In genomic region chr11:115603476-115604303, GRCm38 (mm10) we compare ENCODE assay signal across 7 mouse cellular contexts. TPM values are rescaled to one million over a fixed set of nuclear protein-coding genes. Genes with fewer than 3 reads are reported as not detected.
DNase-seq lines count a peak whose midpoint lies in the region; ATAC-seq lines count a peak whose summit lies in the region.

Mrps7 (plus strand) TSS chr11:115603925.
Gga3 (minus strand) TSS chr11:115604051.

- H3K27me3 ChIP-seq in intestine, embryonic 15.5 days (replicated peaks), result no peaks in the 10 kb centered on the region
- H3K27me3 ChIP-seq in midbrain, embryonic 10.5 days (ENCODE audit: low read depth, poor library complexity, severe bottlenecking), result no peaks in the 10 kb centered on the region

- peak within 1 kb of the TSS; percentile 88 for H3K27ac ChIP-seq in intestine, embryonic 15.5 days
- H3K27ac ChIP-seq in midbrain, embryonic 10.5 days (replicated peaks), result peak within 1 kb of the TSS; percentile 97

- H3K9me3 ChIP-seq in intestine, embryonic 15.5 days, result no peaks in the 10 kb centered on the region
- H3K9me3 ChIP-seq in midbrain, embryonic 10.5 days (replicated peaks), result no peaks in the 10 kb centered on the region

- under 1% methylated on average over 87 of the region's 93 CpGs for WGBS in intestine, embryonic 15.5 days
- under 1% methylated on average over 92 of the region's 93 CpGs for WGBS in midbrain, embryonic 10.5 days

- peak; percentile 98 for ATAC-seq in intestine, embryonic 15.5 days

- H3K4me3 ChIP-seq in intestine, embryonic 15.5 days (replicated peaks), result peak within 1 kb of the TSS; percentile 94
- H3K4me3 ChIP-seq in midbrain, embryonic 10.5 days, result peak within 1 kb of the TSS; percentile 100

- DNase-seq in adrenal gland, adult 18-20 months (ENCODE audit: low spot score in 2 of 2), result peak; percentile 95 to 96
- DNase-seq in embryo, embryonic 11 days, result peak; percentile 95
- peak; percentile 90 to 91 for DNase-seq in gastrocnemius, postnatal 36 days
- peak; percentile 88 to 93 for DNase-seq in left cerebral cortex, postnatal 25 days (ENCODE audit: low spot score in 2 of 2)
- DNase-seq in midbrain, embryonic 10.5 days (ENCODE audit: low spot score), result peak; percentile 89
- DNase-seq in right cerebral cortex, postnatal 4 days, result peak; percentile 88

- peak within 1 kb of the TSS; percentile 80 for H3K4me2 ChIP-seq in intestine, embryonic 15.5 days (replicated peaks)

- intact Hi-C loops in gastrocnemius, postnatal 36 days (cut with DNase I), result loop anchor here (5.0 kb wide), 1 partner anchor 36 kb away; no protein-coding TSS in a partner anchor
- intact Hi-C loops in left cerebral cortex, postnatal 25 days (cut with DNase I), result no loop called here

- H3K9ac ChIP-seq in intestine, embryonic 15.5 days, result peak within 1 kb of the TSS; percentile 91

- peaks cover 25% of the 10 kb centered on the region for H3K36me3 ChIP-seq in intestine, embryonic 15.5 days
- peaks cover 71% of the 10 kb centered on the region for H3K36me3 ChIP-seq in midbrain, embryonic 10.5 days

- peaks cover 15% of the 10 kb centered on the region for H3K4me1 ChIP-seq in intestine, embryonic 15.5 days (replicated peaks)
- peaks cover 33% of the 10 kb centered on the region for H3K4me1 ChIP-seq in midbrain, embryonic 10.5 days

RNA-seq across cellular contexts. Expression of gene Mrps7, which starts in this region (rescaled TPM):
- total RNA-seq in adrenal gland, adult 18-20 months (2021), result 100 to 1,000 TPM; 105 to 107 TPM
- total RNA-seq in gastrocnemius, postnatal 36 days (2021), result 10 to 100 TPM; 66.8 to 72.4 TPM
- 89.5 and 98.3 TPM in 2 replicates for polyA plus RNA-seq in intestine, embryonic 15.5 days (2015; fragmentation: Nextera tagmentation; extraction: Ambion mirVana)
- total RNA-seq in left cerebral cortex, postnatal 25 days (2021), result 10 to 100 TPM; 52.2 to 56.2 TPM
- 106 and 107 TPM in 2 replicates for polyA plus RNA-seq in midbrain, embryonic 10.5 days (2016; fragmentation: Nextera tagmentation; extraction: Ambion mirVana)

RNA-seq across cellular contexts. Expression of gene Gga3, which starts in this region (rescaled TPM):
- total RNA-seq in adrenal gland, adult 18-20 months (2021), result 10 to 100 TPM; 25.6 to 27.0 TPM
- total RNA-seq in gastrocnemius, postnatal 36 days (2021), result 10 to 100 TPM; 12.5 to 13.0 TPM
- 18.3 and 18.6 TPM in 2 replicates for polyA plus RNA-seq in intestine, embryonic 15.5 days (2015; fragmentation: Nextera tagmentation; extraction: Ambion mirVana)
- 10 to 100 TPM; 76.5 to 88.6 TPM for total RNA-seq in left cerebral cortex, postnatal 25 days (2021)
- 34.1 and 35.4 TPM in 2 replicates for polyA plus RNA-seq in midbrain, embryonic 10.5 days (2016; fragmentation: Nextera tagmentation; extraction: Ambion mirVana)

Comparison
In these comparisons a context has a peak if more than half of its experiments do, and no peak if none do; other contexts are left out.
1. Peak in every context shown above with its lines: DNase-seq, ATAC-seq, H3K4me3 ChIP-seq and H3K27ac ChIP-seq.